In the genomic region with DNA sequence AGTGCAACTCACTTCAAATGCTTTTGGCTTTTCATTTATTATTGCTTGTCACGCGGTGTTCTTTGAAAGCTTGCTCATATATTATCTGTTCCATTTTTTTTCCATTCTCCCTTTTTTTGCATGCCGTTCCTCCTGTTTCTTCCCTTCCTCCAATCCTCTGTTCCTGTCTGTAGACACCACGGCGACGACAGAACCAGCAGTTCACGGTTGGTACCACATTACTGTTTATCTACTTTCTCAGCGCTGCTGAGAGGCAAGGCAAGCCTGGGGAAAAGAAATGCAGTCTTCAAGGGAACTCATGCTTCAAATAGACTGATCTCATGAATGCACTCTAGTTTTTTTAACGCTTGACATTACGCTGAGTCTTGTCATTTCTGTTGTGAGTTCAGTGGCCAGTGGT, we compare ENCODE assay signal across 11 mouse cellular contexts.
DNase-seq lines count a peak whose midpoint lies in the region; ATAC-seq and TF ChIP-seq lines count a peak whose summit lies in the region.
"Had no signal": no experiment of that assay in that cellular context is flagged by ENCODE, and none has a peak within 500 bp of the region (broad histone marks: within the 10 kb centered on the region; RNA-seq: fewer than 3 reads in every experiment).

No protein-coding gene starts in this region.

- WGBS in kidney, embryonic 15.5 days = 49% methylated on average over 10 of the region's 10 CpGs
- 61% methylated on average over 10 of the region's 10 CpGs for WGBS in forebrain, embryonic 10.5 days
- 24% methylated on average over 10 of the region's 10 CpGs for WGBS in hindbrain, embryonic 13.5 days
- 14% methylated on average over 10 of the region's 10 CpGs for WGBS in midbrain, postnatal 0 days

- no peak overlapping the region for H3K9ac ChIP-seq in kidney, embryonic 15.5 days
- H3K9ac ChIP-seq in hindbrain, embryonic 13.5 days = peak overlapping the region; percentile 49
- H3K9ac ChIP-seq in midbrain, postnatal 0 days (replicated peaks; ENCODE audit: low read length, poor library complexity, severe bottlenecking) = no peak overlapping the region

- peak overlapping the region; percentile 55 for H3K4me2 ChIP-seq in kidney, embryonic 15.5 days
- peak overlapping the region; percentile 48 for H3K4me2 ChIP-seq in hindbrain, embryonic 13.5 days
- H3K4me2 ChIP-seq in midbrain, postnatal 0 days (ENCODE audit: low read depth, low read length, poor library complexity, severe bottlenecking) = peak overlapping the region; percentile 7; the same call in 1 of the 2 replicates

- peak overlapping the region; percentile 25 for H3K4me3 ChIP-seq in kidney, embryonic 15.5 days (replicated peaks)
- H3K4me3 ChIP-seq in forebrain, embryonic 10.5 days = peak overlapping the region; percentile 34
- H3K4me3 ChIP-seq in hindbrain, embryonic 13.5 days = peak overlapping the region; percentile 25
- H3K4me3 ChIP-seq in midbrain, postnatal 0 days (ENCODE audit: low read depth, low read length) = no peak overlapping the region
- H3K4me3 ChIP-seq: erythroblast, embryonic 14.5 days had no signal

- H3K9me3 ChIP-seq in kidney, embryonic 15.5 days (replicated peaks) = no peaks in the 10 kb centered on the region
- H3K9me3 ChIP-seq in forebrain, embryonic 10.5 days = no peaks in the 10 kb centered on the region
- H3K9me3 ChIP-seq in hindbrain, embryonic 13.5 days = no peaks in the 10 kb centered on the region
- no peaks in the 10 kb centered on the region for H3K9me3 ChIP-seq in midbrain, postnatal 0 days (ENCODE audit: low read length)

- no peaks in the 10 kb centered on the region for H3K27me3 ChIP-seq in kidney, embryonic 15.5 days
- peaks cover 28% of the 10 kb centered on the region for H3K27me3 ChIP-seq in forebrain, embryonic 10.5 days (ENCODE audit: poor library complexity, severe bottlenecking)
- 0 out of 2 replicates have a peak, but pooled peaks cover 2% of the 10 kb centered on the region for H3K27me3 ChIP-seq in hindbrain, embryonic 13.5 days
- H3K27me3 ChIP-seq in midbrain, postnatal 0 days (ENCODE audit: insufficient read depth, low read length) = no peaks in the 10 kb centered on the region

- no peak for TF ChIP-seq CTCF in midbrain, postnatal 0 days (IDR thresholded peaks at IDR 0.05)

- no peak for DNase-seq in kidney, postnatal 36 days
- DNase-seq in forebrain, embryonic 10.5 days (ENCODE audit: extremely low spot score, low spot score) = no peak
- no peak for DNase-seq in midbrain, postnatal 0 days (ENCODE audit: low spot score)
- no peak for DNase-seq in left cerebral cortex, adult 8-10 months (ENCODE audit: low spot score in 2 of 2)
- DNase-seq in gastrocnemius, adult 8-10 months (ENCODE audit: low spot score in 2 of 2) = no peak
- no peak for DNase-seq in layer of hippocampus, adult 9-10 months (ENCODE audit: low spot score)
- DNase-seq: cerebellum, adult 18-20 months; right cerebral cortex, postnatal 14 days had no signal

- H3K27ac ChIP-seq in kidney, embryonic 15.5 days = no peak overlapping the region
- peak overlapping the region; percentile 40; the same call in 1 of the 2 replicates for H3K27ac ChIP-seq in forebrain, embryonic 10.5 days
- peak overlapping the region; percentile 61 for H3K27ac ChIP-seq in hindbrain, embryonic 13.5 days
- no peak overlapping the region for H3K27ac ChIP-seq in midbrain, postnatal 0 days (ENCODE audit: low read depth, low read length)

- H3K36me3 ChIP-seq in kidney, embryonic 15.5 days = no peaks in the 10 kb centered on the region
- peaks cover 8% of the 10 kb centered on the region for H3K36me3 ChIP-seq in forebrain, embryonic 10.5 days (replicated peaks)
- no peaks in the 10 kb centered on the region for H3K36me3 ChIP-seq in hindbrain, embryonic 13.5 days
- H3K36me3 ChIP-seq in midbrain, postnatal 0 days (ENCODE audit: insufficient read depth, low read length) = 0 out of 2 replicates have a peak, but pooled peaks cover 4% of the 10 kb centered on the region

- H3K4me1 ChIP-seq in kidney, embryonic 15.5 days = peaks cover 24% of the 10 kb centered on the region
- peaks cover 70% of the 10 kb centered on the region for H3K4me1 ChIP-seq in forebrain, embryonic 10.5 days
- H3K4me1 ChIP-seq in hindbrain, embryonic 13.5 days (replicated peaks) = peaks cover 21% of the 10 kb centered on the region
- no peaks in the 10 kb centered on the region; the same call in 1 of the 2 replicates for H3K4me1 ChIP-seq in midbrain, postnatal 0 days (ENCODE audit: insufficient read depth, low read length)

- no peak for ATAC-seq in kidney, embryonic 15.5 days (replicated peaks; ENCODE audit: low FRiP score)
- no peak for ATAC-seq in hindbrain, embryonic 13.5 days (ENCODE audit: low FRiP score)
- ATAC-seq in midbrain, postnatal 0 days (ENCODE audit: low FRiP score) = no peak

Comparison
In these comparisons a context has a peak if more than half of its experiments do, and no peak if none do; other contexts are left out.
1. H3K27ac ChIP-seq: peak in forebrain, embryonic 10.5 days (single experiment) and hindbrain, embryonic 13.5 days (single experiment); none in kidney, embryonic 15.5 days (single experiment) and midbrain, postnatal 0 days (single experiment).
2. Peak in every context shown above with its lines, with median percentiles within 50 percentile points of each other: H3K4me2 ChIP-seq.